Mouse (Mus musculus): ENCODE measurements at regions not wholly inside any gene's neighbourhood (a gene's known extent, or its start where the extent isn't known, plus 50 kb on each side); places are given as distances from the start of the nearest gene placed in this dataset.

GRCm38 (mm10) chr4:110087570-110088247, 109.9 kb downstream of the Dmrta2 start:
- TF ChIP-seq CTCF (IDR thresholded peaks at IDR 0.05; ENCODE audit: extremely low read depth, insufficient read depth, low read length) = no peak
- TF ChIP-seq POLR2A (IDR thresholded peaks at IDR 0.05; ENCODE audit: extremely low read depth, insufficient read depth, low read length) = no peak
